Mouse (Mus musculus): ENCODE results near the gene Evi5.

DNA sequence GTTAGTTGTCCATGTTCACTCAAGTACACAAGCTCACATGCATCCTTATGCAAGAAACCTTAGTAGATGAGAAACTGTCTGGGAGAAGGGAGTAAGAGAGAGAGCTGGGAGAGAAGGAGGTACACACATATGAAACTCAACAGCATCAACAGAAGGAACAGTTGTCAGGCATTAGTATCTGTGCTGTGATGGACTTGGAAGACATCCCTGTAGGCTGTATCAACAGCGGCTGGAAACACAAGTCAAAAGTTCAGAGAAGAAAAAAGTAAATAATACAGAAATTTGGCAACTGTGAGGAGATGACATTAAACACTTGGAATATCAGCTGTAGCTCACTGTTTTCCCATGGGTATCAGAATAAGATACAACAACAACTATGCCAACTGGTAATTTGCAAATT lies 40.6 kb downstream of the Evi5 start:
- no peak for TF ChIP-seq CTCF (IDR thresholded peaks at IDR 0.05)
- no peak for TF ChIP-seq EP300 (IDR thresholded peaks at IDR 0.05)

Data from lung, postnatal 0 days (tissue).